Mouse (Mus musculus): ENCODE data around the gene Kctd19.

Gene Kctd19

GRCm38 (mm10) chr8:105413391-105413790 lies at the start of gene Kctd19, which contains the start of gene Lrrc36:
Gene Kctd19, minus strand, starts transcription at chr8:105413502.
Gene Lrrc36, plus strand, starts transcription at chr8:105413571.
- peak; percentile 49 to 52 for DNase-seq (ENCODE audit: low spot score in 2 of 2)

- no peak for DNase-seq (ENCODE audit: low spot score in 2 of 2)
Measured at GRCm38 (mm10) chr8:105461085-105461803, 47.9 kb upstream of the Kctd19 start.

- no peak for DNase-seq (ENCODE audit: low spot score in 2 of 2)
Measured at GRCm38 (mm10) chr8:105455218-105455617, 41.9 kb upstream of the Kctd19 start.

DNA sequence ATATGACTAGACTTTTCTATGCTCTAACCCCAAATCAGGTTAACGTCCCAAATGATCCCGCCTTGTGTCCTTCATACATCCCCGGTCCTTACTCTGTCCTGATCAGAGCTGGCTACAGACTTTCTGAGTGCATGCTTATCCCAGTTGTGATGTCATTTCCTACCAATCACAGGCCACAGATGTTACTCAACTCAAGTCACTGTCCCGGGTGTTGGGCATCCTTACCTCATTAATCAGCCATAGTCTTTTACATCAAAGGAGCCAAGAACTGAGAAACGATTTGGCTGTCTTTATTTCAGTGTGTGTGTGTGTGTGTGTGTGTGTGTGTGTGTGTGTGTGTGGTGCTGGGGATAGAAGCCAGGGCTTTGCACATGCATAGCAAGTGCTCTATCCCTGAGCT lies 40.8 kb upstream of the Kctd19 start:
- peak; percentile 20 to 21 for DNase-seq (ENCODE audit: low spot score in 2 of 2)

GRCm38 (mm10) chr8:105453296-105453695 lies 40.0 kb upstream of the Kctd19 start:
- DNase-seq (ENCODE audit: low spot score in 2 of 2) = peak in 1 of 2 experiments; percentile 23

DNA sequence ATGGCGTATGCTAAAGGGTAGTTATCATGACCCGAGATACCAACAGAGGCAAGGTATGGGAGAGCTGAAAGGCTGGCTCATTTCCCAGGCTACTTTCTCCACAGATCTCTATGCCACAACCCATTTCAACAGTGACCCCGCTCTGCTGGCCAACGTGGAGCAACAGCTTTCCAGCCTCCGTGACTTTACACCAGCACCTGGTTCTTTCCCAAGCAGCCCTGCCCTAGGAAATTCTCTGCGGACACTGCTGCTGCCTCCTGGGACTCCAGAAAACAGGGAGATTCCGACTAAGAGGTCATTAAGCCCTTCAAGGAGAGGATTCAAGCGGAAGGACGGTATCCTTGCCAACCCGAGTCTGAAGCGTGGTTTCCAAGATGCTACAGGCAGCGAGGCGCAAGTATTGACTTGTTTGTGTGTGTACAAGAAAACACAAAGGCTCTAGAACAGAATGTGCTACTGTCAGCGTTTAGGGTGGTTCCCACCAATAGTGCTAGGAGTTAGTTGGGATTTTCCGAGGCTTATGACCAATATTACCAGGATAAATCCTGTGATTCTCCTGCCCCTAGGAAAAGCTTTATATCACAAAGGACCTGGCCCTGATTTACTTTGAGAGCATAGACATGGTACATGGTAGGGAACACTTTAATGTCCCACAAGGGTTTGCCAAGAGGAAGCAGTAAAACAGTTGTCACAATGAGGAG lies 38.8 kb upstream of the Kctd19 start:
- DNase-seq (ENCODE audit: low spot score in 2 of 2) = no peak

DNA sequence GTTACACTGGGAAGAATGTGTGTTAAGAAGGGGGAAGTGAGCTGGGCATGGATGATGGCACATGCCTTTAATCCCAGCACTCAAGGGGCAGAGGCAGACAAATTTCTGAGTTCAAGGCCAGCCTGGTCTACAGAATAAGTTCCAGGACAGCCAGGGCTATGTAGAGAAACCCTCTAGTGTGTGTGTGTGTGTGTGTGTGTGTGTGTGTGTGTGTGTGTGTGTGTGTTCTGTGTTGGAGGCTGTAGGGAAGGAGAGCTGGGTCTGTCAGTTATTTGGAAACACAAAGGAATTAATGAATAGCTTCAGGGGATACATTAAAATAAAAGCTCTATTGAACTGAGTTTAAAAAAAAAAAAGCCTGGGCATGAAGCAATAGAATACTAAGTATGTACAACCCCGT lies 37.7 kb upstream of the Kctd19 start:
- no peak for DNase-seq (ENCODE audit: low spot score in 2 of 2)

DNA sequence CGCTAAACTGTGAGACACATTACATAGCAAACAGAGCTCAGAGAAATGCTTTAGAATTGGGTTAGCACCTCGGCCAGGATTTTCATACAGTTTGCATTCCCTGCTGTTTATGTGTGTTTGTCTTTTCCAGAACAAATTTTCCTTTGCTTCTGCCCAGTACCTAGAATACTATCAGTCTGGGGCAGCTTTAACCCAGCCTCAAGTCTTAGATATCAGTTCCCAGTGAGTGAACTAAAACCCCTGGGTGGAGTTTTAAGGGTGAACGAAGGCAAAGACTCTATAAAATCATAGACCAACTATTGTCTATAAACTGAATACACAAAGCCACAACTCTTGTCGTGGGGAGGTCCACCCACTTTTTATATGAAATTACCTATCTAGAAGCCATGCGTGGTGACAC lies 35.3 kb upstream of the Kctd19 start:
- no peak for DNase-seq (ENCODE audit: low spot score in 2 of 2)

GRCm38 (mm10) chr8:105448188-105448587 lies 34.9 kb upstream of the Kctd19 start:
- no peak for DNase-seq (ENCODE audit: low spot score in 2 of 2)

GRCm38 (mm10) chr8:105446127-105446552 lies 32.8 kb upstream of the Kctd19 start:
- DNase-seq (ENCODE audit: low spot score in 2 of 2) = peak in 1 of 2 experiments; percentile 62

DNA sequence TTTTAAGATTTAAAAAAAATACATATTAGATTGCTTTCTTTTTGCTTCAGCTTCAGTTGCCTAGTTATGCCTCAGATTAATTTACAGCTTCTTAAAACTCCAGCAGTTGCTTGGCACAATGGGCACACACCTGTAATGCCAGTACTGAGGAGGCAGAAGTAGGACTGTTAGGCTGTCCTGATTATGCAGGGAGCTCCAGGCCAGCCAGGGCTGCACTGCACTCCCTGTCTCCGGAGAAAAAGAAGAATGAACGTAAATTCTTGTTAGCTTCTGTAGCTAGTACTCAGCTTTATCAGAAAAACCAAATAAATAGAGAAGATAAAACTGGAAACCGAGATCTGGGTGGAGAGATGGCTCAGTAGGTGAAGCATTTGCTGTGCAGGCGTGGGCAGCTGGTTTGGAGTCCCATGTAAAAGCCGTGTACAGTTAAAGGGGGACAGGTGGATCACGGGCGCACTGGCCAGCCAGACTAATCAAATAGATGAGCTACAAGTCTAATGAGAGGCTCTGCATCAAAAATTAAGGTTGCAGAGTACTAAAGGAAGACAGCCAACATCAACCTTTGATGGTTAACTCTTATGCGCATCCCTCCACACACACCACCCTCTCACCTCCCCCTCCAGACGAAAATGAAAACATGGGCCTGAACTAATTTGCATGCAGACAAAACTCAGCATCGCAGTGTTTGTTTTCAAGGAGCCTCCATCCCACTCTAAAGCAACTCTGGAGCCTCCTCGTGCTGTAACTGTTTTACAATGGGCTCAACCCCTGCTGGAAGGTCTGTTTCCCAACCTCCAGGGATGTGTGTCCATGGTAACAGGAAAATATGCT lies 32.2 kb upstream of the Kctd19 start:
- DNase-seq (ENCODE audit: low spot score in 2 of 2) = peak; percentile 61 to 70

GRCm38 (mm10) chr8:105442661-105443060 lies 29.4 kb upstream of the Kctd19 start:
- DNase-seq (ENCODE audit: low spot score in 2 of 2) = no peak

- no peak for DNase-seq (ENCODE audit: low spot score in 2 of 2)
Measured at GRCm38 (mm10) chr8:105441433-105441832, 28.1 kb upstream of the Kctd19 start.

- DNase-seq (ENCODE audit: low spot score in 2 of 2) = no peak
Measured at GRCm38 (mm10) chr8:105438865-105439264, 25.6 kb upstream of the Kctd19 start.

GRCm38 (mm10) chr8:105437078-105437748 lies 23.9 kb upstream of the Kctd19 start:
- no peak for DNase-seq (ENCODE audit: low spot score in 2 of 2)

DNA sequence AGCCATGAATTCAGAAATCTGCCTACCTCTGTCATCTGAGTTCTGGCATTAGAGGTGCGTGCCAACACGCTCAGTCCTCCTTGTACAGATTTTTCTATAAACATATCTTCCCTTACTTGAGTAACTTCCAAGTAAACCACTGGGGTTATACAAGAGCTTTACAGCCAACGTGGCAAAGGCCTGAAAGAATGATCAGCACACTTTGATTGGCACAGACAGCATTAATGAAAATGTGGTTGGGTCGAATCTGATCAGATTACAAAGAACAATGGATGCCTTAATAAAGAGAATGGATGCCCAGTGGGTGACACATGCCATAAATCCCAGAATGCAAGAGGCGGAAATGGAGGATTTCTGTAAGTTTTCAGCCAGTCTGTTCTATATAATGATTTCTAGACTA lies 22.9 kb upstream of the Kctd19 start:
- no peak for DNase-seq (ENCODE audit: low spot score in 2 of 2)

DNA sequence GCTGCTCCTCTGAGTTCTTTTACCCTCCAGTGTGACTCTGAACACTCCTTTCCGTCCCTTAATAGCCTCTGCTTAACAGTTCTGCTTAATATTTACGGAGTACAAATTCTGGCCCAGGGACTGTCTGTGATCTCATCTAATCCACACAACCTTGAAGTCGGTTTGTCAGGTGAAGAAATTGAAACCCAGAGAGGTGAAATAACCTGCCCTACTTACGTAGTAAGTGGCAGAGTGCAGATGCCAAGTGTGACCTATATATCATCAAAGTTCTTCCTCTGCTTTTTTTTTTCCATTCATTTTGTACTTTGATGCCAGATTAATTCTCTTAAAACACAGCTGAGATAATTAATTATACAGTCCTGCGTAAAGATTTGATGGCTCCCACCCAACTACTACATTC lies 20.8 kb upstream of the Kctd19 start:
- no peak for DNase-seq (ENCODE audit: low spot score in 2 of 2)

DNA sequence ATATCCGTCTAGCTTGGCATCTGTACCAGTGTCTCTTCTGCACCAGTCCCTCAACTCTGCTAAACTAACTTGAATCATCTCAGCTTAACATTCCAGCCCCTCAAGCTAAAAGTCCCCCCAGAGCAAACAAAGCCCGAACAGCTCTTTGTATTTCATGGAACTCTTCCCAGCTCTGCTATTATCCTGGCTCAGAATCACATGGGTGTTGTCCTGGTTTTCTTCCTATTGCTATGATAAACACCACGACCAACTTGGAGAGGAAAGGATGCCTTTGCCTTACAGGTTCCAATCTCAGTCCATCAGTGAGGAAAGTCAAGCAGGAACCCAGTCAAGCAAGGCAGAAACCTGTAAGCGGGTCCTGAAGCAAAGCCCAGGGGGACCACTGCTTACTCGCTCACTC lies 20.2 kb upstream of the Kctd19 start:
- DNase-seq (ENCODE audit: low spot score in 2 of 2) = peak; percentile 52 to 53

GRCm38 (mm10) chr8:105433021-105433420 lies 19.7 kb upstream of the Kctd19 start:
- DNase-seq (ENCODE audit: low spot score in 2 of 2) = no peak

- DNase-seq (ENCODE audit: low spot score in 2 of 2) = no peak
Measured at GRCm38 (mm10) chr8:105431743-105432515, 18.6 kb upstream of the Kctd19 start.

- DNase-seq (ENCODE audit: low spot score in 2 of 2) = peak in 1 of 2 experiments; percentile 48
Measured at GRCm38 (mm10) chr8:105426878-105427277, 13.6 kb upstream of the Kctd19 start.
